Mouse (Mus musculus): Measurements from ENCODE around the gene Adtrp.

Adtrp gene

GRCm38 (mm10) chr13:41847516-41848126 is at the start of gene Adtrp:
TSS of gene Adtrp (minus strand) at chr13:41847684.
- no peak for DNase-seq

DNA sequence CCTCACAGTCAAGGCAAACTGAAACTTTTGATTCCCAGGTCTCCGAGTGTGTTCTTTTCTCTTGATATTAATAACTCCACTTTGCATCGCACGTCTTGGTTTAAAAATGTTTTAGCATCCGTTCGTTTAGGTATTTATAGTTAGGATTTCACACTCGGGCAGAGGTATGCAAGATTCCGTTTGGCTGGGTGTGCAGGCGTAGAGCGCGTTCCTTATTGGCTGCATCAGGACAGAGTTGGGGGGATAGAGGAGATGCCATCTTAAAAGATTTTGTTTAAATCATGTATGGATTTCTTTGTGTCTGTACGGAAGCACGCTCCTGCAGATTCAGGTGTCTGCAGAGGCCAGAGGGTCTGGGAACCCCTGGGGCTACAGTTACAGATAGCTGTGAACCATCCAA is 44.5 kb upstream of the Adtrp start:
- no peak for DNase-seq

DNA sequence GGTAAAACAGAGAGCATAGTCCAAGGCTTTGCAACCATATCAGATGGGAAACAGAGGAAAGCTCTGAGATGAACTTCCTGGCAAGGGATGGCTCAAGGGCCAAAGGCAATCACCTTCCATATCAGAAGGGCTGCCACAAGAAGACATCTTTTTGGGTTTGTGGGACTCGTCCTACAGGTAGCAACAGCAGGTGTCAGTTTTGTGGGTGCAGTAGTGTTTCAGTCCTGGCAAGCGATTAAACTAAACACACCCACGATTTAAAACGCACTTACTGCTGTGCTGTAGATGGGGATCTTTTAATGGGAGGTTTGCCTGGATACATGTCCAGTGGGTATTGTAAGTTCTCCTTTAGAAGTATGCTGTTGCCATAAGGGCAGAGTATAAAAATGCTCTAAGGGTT is 43.1 kb upstream of the Adtrp start:
- no peak for DNase-seq

DNA sequence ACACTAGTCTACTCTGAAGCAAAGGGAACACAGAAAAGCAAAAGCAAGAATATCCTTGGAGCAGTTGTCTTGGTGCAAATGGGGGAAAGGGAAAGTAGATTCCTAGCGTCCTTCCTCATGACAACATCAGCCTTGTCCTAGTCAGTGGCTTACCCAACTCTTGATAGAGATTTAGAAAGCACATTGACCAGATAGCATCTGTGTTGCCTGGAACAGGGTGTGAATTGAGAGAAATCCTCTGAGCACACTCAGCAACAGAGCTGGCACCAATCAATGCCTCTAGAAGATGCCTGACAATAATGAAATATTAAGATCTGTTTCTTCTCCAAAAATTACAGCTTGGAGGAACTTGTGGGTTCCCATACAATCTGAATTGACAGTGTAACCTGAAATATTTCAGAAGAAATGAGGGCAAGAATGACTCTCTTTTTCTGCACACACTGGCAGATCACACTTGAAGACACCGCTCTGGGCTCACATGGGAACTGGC is 42.7 kb upstream of the Adtrp start:
- DNase-seq = no peak

DNA sequence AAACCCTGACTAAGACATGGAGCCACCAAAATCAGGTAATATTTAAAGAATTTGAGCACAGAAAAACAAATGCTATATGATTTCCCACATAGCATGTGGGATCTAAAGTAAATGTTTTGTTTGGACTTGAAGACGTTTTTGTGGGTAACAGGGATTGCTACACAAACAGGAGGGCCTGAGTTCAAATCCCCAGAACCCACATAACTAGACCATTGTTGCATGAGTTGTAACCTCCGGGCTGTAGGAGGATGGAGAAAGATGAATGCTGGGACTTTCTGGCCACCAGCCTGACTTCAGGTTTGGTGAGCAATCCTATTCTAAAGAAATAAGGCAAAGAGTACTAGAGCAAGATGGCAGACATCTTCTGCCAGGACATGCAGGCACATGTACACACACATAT is 41.2 kb upstream of the Adtrp start:
- no peak for DNase-seq

DNA sequence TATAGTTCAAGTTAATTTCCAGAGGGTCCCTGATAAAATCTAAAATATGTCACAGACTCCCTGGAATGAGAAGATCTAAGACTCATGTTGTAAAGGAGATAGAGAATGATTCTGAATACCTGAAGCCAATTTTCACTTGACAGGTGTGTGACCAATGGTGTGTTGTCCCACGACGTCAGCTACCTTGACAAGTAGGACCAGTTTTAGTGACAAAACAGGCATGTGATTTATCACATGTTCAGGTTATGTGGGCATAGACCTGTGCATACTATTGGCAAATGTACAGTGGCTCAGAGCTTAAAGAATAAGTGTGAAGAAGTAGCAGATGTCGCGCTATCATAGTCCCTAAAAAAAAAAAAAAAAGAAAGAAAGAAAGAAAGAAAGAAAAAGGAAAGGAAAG is 38.6 kb upstream of the Adtrp start:
- DNase-seq = no peak

GRCm38 (mm10) chr13:41883665-41884291 is 36.3 kb upstream of the Adtrp start:
- DNase-seq = no peak

DNA sequence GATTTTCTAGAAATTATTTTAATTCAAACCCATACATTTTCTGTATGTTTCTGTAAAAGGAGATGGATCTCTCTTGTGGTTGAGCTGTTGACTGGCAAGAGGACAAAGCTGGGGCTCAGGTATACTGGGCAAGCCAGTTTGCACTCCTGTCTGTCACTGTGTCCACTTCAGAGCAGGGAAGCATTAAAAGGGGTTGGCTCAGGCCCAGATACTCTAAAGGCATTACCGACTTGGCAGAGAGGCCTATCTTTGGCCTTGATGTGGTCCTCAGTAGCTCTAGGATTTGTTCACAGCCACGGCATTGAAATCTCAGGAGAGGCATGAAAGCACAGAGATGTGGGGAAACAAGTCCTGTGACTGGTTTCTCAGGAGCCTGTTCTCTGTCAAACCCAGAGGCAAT is 33.7 kb upstream of the Adtrp start:
- DNase-seq = no peak

DNA sequence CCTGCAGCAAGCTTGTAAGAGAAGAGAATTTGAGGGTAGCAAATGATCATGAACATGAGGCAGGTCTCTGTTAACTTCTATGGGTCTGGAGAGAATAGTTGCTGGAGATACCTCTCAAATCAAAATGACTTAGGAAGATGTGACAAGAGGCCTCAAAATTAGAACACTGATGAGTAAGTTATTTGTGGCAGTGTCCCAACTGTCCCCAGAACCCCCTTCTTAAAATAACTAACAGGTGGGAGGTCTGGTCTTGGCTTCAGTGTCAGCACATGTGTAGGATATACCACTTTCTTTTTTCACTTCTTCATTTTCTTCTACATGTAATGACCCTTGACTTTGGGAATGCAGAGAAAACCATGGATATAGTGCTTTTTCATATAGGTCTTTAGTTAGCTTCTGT is 33.0 kb upstream of the Adtrp start:
- no peak for DNase-seq

DNA sequence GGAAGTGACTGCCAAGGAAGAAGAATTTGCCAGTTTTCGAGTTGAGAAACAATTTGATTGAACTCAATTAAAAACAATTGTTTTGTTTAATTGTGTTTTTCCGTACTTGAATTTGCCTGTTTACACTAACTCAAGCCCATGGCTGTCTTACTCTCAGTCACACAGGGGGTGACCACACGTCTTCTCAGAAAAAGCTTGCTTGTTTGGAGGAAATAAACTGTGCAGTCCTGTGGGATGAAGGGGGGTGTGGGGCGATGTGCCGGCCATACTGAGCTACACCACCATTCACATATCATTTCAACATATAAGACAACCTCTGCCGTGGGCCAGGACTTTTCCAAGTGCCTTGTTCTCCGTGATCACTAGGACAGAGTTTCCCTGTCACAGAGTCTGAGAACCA is 25.2 kb upstream of the Adtrp start:
- no peak for DNase-seq

- DNase-seq = no peak
Observed at GRCm38 (mm10) chr13:41872161-41872562, 24.7 kb upstream of the Adtrp start.

GRCm38 (mm10) chr13:41867533-41867932 is 20.0 kb upstream of the Adtrp start:
- DNase-seq = no peak

DNA sequence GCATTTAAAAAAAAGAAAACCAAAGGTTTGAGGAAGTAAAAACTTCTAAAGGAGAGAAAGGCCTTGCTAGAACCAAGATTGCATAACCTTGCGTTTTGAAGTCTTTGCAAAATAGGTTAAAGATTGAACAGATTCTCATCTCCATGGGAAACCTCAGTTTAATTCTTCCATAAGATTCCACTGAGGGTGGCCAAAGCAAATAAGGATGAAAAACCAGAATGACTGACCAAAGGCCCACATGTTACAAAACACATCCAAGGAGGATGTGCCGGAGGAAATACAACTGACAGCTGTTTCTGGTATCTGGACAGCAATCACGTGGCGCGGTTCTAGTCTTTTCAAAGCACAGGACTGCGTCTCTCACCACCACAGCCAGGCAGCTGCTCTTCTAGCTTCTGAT is 18.1 kb upstream of the Adtrp start:
- no peak for DNase-seq

GRCm38 (mm10) chr13:41865071-41865470 is 17.6 kb upstream of the Adtrp start:
- no peak for DNase-seq

DNA sequence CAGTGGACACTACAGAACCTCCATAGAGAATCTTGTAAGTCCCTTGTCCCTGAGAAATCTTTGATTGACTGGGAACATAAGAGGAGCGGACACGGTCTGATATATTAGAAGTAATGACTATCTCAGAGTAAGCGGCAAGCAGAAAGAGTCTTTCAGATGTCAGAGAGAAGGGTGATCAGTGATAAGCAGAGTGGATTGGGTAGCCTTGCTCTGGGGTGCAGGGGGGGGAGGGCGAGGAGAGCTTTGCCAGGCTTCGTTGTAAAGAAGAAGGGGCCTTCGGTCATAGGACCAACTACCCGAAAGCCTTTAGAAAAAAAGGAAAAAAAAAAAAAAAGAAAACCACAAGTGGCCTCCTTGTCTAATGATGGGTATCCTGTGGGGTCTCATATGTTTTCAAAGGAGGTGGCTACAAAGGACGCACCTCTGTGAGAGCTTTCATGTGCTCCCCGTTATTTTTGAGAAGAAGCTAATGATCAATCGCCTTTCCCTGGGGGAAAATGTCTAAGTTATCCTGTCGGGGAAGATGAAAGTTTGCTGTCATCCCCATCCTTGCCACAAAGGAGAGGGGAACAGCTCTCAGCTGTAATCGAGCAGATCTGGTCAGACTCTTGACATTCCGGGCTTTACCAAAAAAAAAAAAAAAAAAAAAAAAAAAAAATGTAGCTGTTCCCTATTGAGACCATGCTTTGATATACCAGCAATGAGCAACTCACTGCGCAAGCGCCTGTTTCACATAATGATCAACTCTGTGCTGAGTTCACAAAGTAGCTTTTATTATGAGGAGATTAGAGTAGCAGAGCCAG is 13.3 kb upstream of the Adtrp start:
- no peak for DNase-seq

DNA sequence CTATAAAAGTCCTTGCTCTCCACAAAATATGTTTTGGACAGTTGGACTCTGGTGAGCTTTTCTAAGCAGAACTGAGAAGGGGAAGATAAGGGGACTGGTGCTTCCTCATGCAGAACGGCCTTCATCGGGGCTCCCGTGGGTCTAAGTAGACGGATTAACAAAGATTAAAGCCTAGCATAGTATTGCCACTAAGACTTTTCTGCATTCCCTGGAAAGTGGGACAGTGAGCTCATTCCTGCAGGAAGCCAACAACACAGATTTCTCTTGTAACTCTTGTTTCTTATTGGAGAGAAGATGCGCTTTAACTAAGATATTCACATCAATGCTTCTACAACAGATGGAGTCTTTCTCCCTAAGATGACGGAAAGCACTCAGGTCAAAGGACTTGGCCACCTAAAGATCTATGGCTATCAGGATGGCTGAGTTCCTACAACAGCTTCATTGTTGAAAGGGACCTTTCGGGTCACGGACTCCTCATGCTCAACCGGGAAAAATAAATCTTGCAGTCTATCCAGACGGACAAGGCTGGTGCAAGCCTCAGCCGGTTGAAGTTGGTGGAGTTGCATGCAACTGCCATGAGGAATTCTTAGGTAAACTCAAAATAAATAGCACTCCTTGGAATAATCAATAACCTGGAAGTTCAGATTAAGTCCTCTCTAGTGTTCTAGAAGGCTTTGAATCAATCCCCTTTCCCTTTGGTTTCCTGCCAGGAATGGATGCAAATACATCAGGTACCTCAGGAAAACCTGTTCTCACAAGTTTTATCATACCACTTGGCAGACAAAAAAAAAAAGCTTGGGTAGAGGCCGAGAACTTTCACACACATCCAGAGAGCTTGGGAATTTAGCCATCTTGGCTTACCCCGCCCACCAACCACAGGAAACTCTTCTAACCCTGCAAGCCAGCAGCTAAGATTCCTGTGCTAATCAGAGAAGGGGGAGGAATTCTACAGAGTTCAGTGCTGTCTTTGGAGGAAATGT is 8.0 kb upstream of the Adtrp start:
- DNase-seq = no peak

DNA sequence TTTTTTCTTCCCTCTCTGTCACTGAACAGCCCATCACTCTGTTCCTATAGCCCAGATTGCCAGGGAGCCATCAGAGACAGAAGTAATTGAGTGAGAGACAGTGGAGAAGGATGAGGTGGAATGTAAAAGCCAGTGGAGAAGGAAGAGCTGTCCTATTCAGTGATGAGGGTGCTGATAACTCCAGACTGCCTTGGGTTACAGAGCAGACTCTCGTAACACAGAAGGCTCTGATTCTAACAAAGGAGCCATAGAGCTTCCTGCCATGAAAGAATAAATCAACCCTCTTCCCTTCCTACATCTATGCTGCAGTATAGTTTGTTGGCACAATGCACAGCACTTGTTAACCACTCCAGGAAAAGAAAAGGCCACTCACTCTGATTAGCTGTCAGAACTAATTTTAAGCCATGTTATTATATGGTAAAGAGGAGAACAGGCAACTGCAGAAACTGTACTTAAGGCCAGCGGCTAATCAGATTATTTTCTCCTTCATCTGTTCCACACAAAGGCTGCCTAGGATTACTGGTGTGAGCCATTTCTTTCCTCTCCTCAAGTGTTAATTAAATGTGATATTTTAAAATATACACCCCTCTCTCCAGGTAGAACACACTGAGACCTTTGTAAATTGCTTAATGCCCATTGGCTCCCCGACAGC is 3.4 kb upstream of the Adtrp start:
- DNase-seq = no peak

- no peak for DNase-seq
Observed at GRCm38 (mm10) chr13:41846516-41846915, 968 bp downstream of the Adtrp start.

DNA sequence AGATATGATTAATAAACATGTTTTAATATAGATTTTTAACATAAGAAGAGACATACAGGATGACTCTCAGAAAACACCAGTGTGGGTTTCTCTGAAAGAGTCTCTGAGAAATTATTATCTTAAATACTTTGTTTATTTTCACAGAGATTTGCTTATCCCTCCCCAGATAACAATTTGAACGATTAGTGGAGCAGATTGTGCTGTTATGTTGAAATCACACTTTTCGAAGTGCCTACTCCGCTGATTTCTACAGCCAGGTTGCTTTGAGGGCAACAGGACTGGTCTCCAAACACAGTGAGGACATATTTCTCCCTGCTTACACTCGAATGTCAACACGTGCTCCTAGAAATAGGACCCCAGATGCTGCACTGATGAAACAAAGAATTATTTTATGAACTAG is 2.5 kb downstream of the Adtrp start:
- no peak for DNase-seq

GRCm38 (mm10) chr13:41844071-41844470 is 3.4 kb downstream of the Adtrp start:
- no peak for DNase-seq

DNA sequence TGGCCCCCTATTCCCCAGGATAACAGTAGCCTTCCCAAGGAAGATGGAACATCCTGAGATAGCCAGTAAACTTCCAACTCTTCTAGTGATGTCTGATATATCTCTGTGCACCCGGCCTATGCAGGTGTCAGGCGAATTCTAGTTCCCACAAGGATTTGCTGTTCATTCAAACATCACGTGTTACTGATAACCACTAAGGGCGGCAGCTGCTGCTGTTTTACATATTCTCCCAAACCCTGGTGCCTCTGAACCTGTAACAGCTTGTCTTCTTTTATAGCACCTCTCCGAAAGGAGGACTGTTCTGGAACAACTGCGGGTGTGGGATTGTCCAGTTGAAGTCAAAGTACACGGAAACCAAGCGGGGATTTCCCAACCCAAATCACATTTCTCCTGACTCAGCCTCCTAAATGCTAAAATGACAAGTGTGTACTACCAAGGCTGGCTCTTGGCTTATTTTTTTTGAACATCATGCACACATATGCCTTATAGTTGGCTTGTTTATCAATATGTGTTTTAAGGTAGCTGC is 13.8 kb downstream of the Adtrp start:
- DNase-seq = no peak

- DNase-seq = no peak
Observed at GRCm38 (mm10) chr13:41828296-41828754, 19.2 kb downstream of the Adtrp start.
